Mouse (Mus musculus): Measurements from ENCODE around the gene Car5a. TPM values are rescaled to one million over a fixed set of nuclear protein-coding genes. Genes with fewer than 3 reads are reported as not detected.

Gene Car5a
- total and polyA plus RNA-seq, 3 experiments: not detected

DNA sequence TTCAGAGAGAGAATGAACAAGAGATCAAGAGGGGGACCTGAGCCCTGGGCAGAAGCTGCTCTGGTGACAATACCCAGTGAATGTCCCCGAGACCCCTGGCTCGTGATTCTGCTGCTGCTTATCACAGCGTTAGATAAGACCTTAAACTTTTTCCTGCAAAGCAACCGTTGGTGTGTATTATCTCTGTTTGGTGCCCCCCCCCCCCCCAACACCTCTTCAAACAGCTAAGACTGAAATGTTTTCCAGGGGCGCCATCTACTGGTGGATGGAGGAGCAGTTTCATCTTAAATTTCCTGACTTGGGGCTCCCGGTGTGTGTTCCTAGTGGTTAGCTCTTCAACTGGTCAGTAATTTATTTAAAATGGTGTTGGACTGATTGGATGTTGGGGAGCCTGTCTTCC lies 35.0 kb downstream of the Car5a start:
- Histone ChIP-seq H3K79me2 (replicated peaks; ENCODE audit: control insufficient read depth, insufficient read depth, low read length) (no peaks in the 10 kb centered on the region), H3K36me3 (ENCODE audit: control insufficient read depth, insufficient read depth, low read length) (no peaks in the 10 kb centered on the region), H3K4me1 (ENCODE audit: control insufficient read depth, insufficient read depth, low read length) (peaks cover 2% of the 10 kb centered on the region; the same call in 1 of the 2 replicates), H3K4me3 (no peak overlapping the region), H3K27ac (no peak overlapping the region), H3K9ac (ENCODE audit: low read depth, low read length) (no peak overlapping the region), H3K27me3 (ENCODE audit: control insufficient read depth, insufficient read depth, low read length) (no peaks in the 10 kb centered on the region)
- DNase-seq: peak; percentile 65 to 75
- TF ChIP-seq CTCF (IDR thresholded peaks at IDR 0.05) (peak; percentile 78), EP300 (IDR thresholded peaks at IDR 0.05; ENCODE audit: insufficient read depth, low read depth, low read length) (no peak)
- WGBS: 1% methylated on average over 6 of the region's 6 CpGs
- intact Hi-C loops (cut with DNase I): loop anchor here (1.0 kb wide), 2 partner anchors 35 to 58 kb away; no protein-coding TSS in a partner anchor

DNA sequence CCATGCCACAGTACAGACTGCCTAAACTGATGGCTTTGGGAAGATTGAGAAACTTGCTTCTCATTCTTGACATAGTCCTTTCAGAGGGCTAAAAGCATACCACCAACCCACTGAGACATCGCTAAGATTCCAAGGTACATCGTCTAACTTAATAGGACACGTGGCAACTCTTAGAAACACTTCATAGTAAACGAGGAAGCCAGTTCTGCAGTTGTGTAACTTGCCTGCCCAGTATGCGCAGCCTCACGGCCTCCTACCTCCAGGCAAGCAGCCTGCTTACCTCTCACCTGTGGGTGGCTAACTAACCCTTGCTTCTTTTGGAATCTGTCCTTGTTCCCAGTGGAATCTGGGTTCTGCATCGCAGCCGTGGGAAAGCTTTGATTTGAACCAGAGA lies 35.6 kb downstream of the Car5a start:
- Histone ChIP-seq H3K9ac (ENCODE audit: low read depth, low read length) (no peak overlapping the region), H3K27ac (no peak overlapping the region), H3K79me2 (replicated peaks; ENCODE audit: control insufficient read depth, insufficient read depth, low read length) (no peaks in the 10 kb centered on the region), H3K4me3 (no peak overlapping the region), H3K36me3 (ENCODE audit: control insufficient read depth, insufficient read depth, low read length) (no peaks in the 10 kb centered on the region), H3K27me3 (ENCODE audit: control insufficient read depth, insufficient read depth, low read length) (no peaks in the 10 kb centered on the region), H3K4me1 (ENCODE audit: control insufficient read depth, insufficient read depth, low read length) (peaks cover 2% of the 10 kb centered on the region; the same call in 1 of the 2 replicates)
- TF ChIP-seq POLR2A (IDR thresholded peaks at IDR 0.05; ENCODE audit: insufficient read depth, low read depth, low read length): no peak
- no peak for TF ChIP-seq CTCF (IDR thresholded peaks at IDR 0.05)
- TF ChIP-seq EP300 (IDR thresholded peaks at IDR 0.05; ENCODE audit: insufficient read depth, low read depth, low read length): no peak
- no peak for DNase-seq
- WGBS: 58% methylated on average over 8 of the region's 8 CpGs
- intact Hi-C loops (cut with DNase I): loop anchor here (1.0 kb wide), 2 partner anchors 35 to 58 kb away; no protein-coding TSS in a partner anchor

DNA sequence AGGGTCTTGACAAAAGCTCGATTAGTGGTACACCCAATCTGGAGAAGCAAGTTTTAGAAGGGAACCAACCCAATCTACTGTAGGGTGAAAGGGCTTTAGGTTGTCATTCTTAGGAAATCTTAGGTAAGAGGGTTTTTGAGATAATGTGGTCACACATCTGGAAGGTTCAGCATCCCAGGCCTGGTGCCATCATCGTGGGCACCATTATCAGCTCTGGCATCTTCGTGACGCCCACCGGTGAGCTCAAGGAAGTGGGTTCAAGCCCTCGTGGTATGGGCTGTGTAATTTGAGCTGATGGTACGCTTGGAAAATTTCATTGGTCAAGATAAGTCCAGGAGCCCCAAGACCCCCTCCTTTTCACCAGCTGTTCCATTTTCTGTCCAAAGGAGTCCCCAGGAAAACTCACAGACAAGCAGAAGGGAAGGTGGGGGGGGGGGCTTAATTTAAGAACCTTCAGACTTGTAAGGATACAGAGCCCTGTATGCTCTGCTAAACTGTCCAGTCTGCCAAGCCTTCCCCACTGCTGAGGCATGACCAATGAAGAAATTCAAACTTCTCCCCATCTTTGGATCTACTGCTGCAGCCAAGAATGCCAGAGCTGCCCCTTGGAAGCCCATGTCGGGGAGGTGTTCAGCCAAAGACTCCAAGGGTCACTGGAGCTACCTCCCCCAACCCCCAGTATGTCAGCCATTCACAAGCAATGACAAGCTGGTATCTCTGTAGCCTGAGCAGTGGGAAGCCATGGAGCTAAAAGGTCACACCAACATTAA lies 36.1 kb downstream of the Car5a start:
- 48% methylated on average over 8 of the region's 8 CpGs for WGBS
- H3K27me3 ChIP-seq (ENCODE audit: control insufficient read depth, insufficient read depth, low read length): no peaks in the 10 kb centered on the region
- H3K79me2 ChIP-seq (replicated peaks; ENCODE audit: control insufficient read depth, insufficient read depth, low read length): no peaks in the 10 kb centered on the region
- DNase-seq: no peak
- no peaks in the 10 kb centered on the region for H3K36me3 ChIP-seq (ENCODE audit: control insufficient read depth, insufficient read depth, low read length)
- no peak overlapping the region for H3K4me3 ChIP-seq
- TF ChIP-seq CTCF (IDR thresholded peaks at IDR 0.05): no peak
- H3K4me1 ChIP-seq (ENCODE audit: control insufficient read depth, insufficient read depth, low read length): peaks cover 2% of the 10 kb centered on the region; the same call in 1 of the 2 replicates
- intact Hi-C loops (cut with DNase I): loop anchor here (1.0 kb wide), 2 partner anchors 34 to 57 kb away; no protein-coding TSS in a partner anchor
- no peak overlapping the region for H3K9ac ChIP-seq (ENCODE audit: low read depth, low read length)
- H3K27ac ChIP-seq: no peak overlapping the region

DNA sequence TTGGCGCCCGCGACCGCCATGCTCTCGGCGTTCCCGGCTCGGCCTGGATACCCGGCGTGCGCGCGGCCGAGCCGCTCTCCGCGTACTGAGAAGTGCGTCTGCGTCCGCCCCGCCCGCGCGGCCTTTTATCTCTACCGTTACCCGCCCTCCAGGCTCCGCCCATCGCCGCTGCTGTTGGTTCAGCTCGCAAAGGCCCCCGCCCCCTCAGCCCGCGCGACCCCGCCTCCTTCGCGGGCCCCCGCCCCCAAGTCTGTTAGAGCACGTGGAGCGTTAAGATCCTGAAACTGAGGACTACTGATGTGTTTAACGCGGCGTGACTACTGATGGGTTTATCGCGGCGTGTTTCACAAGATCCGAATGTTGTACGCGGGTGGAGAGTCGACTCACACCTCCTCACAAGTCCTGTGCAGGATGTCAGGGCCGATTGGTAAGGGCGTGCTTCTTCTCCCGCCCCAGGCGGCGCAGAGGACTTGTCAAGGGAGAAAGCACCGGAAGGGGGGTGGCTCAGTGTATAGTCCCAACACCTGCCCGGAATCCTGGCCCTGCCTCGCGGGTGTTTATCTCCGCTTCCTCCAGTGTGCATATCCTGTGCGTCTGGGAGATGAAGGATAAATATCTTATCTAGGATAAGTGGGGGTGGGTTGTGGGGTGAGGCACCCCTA lies 37.0 kb downstream of the Car5a start, which contains the start of gene Slc7a5:
Slc7a5 (minus strand) TSS at position 108 of the 662 bp plus-strand sequence.
- WGBS: 1% methylated on average over 59 of the region's 61 CpGs

DNA sequence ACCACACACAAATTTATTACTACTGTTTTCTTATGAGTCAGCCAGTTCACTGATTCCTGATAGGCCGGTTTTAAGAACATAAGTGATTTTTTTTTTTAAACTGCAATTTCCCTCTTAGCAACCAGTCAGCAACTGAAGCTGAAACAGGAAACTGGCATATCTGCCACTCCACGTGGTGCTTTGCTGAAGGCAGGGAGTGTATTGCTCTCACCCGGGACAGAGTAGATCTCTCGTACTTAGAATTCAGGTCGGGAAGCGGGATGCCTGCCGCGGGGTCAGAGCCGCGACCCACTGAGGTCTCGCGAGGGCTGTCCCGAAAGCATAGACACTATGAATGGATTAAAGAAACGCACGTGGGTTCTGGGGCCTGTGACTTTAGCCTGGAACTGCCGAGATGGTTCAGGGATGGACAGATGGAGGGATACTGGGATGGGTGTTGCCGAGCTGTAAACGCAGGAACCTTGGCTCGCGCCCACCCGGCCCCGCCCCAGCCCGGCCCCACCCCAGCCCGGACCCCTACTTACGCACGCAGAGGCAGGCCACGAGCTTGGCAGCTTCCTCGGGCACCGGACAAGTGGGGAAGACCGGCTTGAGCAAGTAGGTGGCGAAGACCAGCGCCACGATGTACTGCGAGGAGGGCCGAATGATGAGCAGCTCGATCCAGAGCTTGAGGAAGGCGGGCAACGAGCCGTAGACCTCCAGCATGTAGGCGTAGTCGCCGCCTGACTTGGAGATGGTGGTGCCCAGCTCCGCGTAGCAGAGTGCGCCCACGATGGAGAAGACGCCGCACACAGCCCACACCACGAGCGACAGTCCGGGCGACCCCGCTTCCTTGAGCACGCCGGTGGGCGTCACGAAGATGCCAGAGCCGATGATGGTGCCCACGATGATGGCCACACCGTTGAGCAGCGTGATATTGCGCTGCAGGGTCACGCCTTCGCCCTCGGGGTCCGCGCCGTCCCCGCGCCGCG lies 37.9 kb downstream of the Car5a start:
- Histone ChIP-seq H3K4me3 (peak overlapping the region; percentile 89), H3K79me2 (replicated peaks; ENCODE audit: control insufficient read depth, insufficient read depth, low read length) (no peaks in the 10 kb centered on the region), H3K27me3 (ENCODE audit: control insufficient read depth, insufficient read depth, low read length) (no peaks in the 10 kb centered on the region), H3K4me1 (ENCODE audit: control insufficient read depth, insufficient read depth, low read length) (peaks cover 4% of the 10 kb centered on the region), H3K9ac (ENCODE audit: low read depth, low read length) (peak overlapping the region; percentile 80), H3K27ac (peak overlapping the region; percentile 40), H3K36me3 (ENCODE audit: control insufficient read depth, insufficient read depth, low read length) (no peaks in the 10 kb centered on the region)
- WGBS: under 1% methylated on average over 66 of the region's 72 CpGs
- intact Hi-C loops (cut with DNase I): no loop called here
- TF ChIP-seq CTCF (IDR thresholded peaks at IDR 0.05) (no peak), POLR2A (IDR thresholded peaks at IDR 0.05; ENCODE audit: insufficient read depth, low read depth, low read length) (no peak), EP300 (IDR thresholded peaks at IDR 0.05; ENCODE audit: insufficient read depth, low read depth, low read length) (no peak)
- peak in 1 of 2 experiments; percentile 33 for DNase-seq

More for the DNA sequence above, 37.0 kb downstream of the Car5a start, which contains the start of gene Slc7a5:
- Histone ChIP-seq H3K4me1 (ENCODE audit: control insufficient read depth, insufficient read depth, low read length) (peaks cover 2% of the 10 kb centered on the region; the same call in 1 of the 2 replicates), H3K27me3 (ENCODE audit: control insufficient read depth, insufficient read depth, low read length) (no peaks in the 10 kb centered on the region), H3K9ac (ENCODE audit: low read depth, low read length) (peak within 1 kb of the TSS; percentile 80), H3K36me3 (ENCODE audit: control insufficient read depth, insufficient read depth, low read length) (no peaks in the 10 kb centered on the region), H3K27ac (peak within 1 kb of the TSS; percentile 40), H3K79me2 (replicated peaks; ENCODE audit: control insufficient read depth, insufficient read depth, low read length) (no peaks in the 10 kb centered on the region), H3K4me3 (peak within 1 kb of the TSS; percentile 89)
- peak; percentile 97 for DNase-seq
- TF ChIP-seq POLR2A (IDR thresholded peaks at IDR 0.05; ENCODE audit: insufficient read depth, low read depth, low read length) (peak; percentile 93), EP300 (IDR thresholded peaks at IDR 0.05; ENCODE audit: insufficient read depth, low read depth, low read length) (no peak), CTCF (IDR thresholded peaks at IDR 0.05) (no peak)
- intact Hi-C loops (cut with DNase I): no loop called here

All from heart, adult 2 months (tissue).